Mouse (Mus musculus): ENCODE data around the gene 4930512M02Rik.

- TF ChIP-seq CTCF (IDR thresholded peaks at IDR 0.05; ENCODE audit: low read depth) (no peak), EP300 (optimal IDR thresholded peaks at IDR 0.05) (no peak)
Observed at GRCm38 (mm10) chr11:11555563-11555962, 72.1 kb downstream of the 4930512M02Rik start.

Measured in stomach, postnatal 0 days (tissue).